Mouse (Mus musculus) kidney, adult 2 months (tissue): ENCODE measurements around the gene Tmem33. TPM values are rescaled to one million over a fixed set of nuclear protein-coding genes. Genes with fewer than 3 reads are reported as not detected.

Experiments
- DNase-seq: peaks from one replicate; pipeline ENCODE4 v3.0.0; 2021
- H3K27ac ChIP-seq: fragments of 200-500 bp; 2 replicates; pipeline ENCODE4 v1.5.1; 2012; ENCODE audit warnings: low read depth, low read length, control low read depth, inconsistent platforms; ENCODE audit not compliant: insufficient read depth
- H3K27me3 ChIP-seq: fragments of 200-500 bp; replicated peaks from 2 replicates; pipeline ENCODE4 v1.6.1; 2012; ENCODE audit warnings: mild to moderate bottlenecking, moderate library complexity, low read length, inconsistent platforms; ENCODE audit not compliant: control insufficient read depth, insufficient read depth
- H3K36me3 ChIP-seq: fragments of 200-500 bp; 2 replicates; pipeline ENCODE4 v1.6.1; 2012; ENCODE audit warnings: mild to moderate bottlenecking, moderate library complexity, low read length, inconsistent platforms; ENCODE audit not compliant: control insufficient read depth, insufficient read depth
- H3K4me1 ChIP-seq: fragments of 200-500 bp; 2 replicates; pipeline ENCODE4 v1.6.1; 2011; ENCODE audit warnings: low read length; ENCODE audit not compliant: control insufficient read depth, insufficient read depth
- H3K4me3 ChIP-seq: fragments of 200-500 bp; 2 replicates; pipeline ENCODE4 v1.5.1; 2011; ENCODE audit warnings: mild to moderate bottlenecking, low read depth, low read length, control low read depth; ENCODE audit not compliant: insufficient read depth
- CTCF ChIP-seq: fragments of 200-500 bp; conservative IDR thresholded peaks from 2 replicates; pipeline ENCODE4 v1.5.1; 2011; ENCODE audit warnings: low read depth, mild to moderate bottlenecking, control low read depth, low read length, moderate library complexity, mixed read lengths; ENCODE audit not compliant: insufficient read depth, insufficient read length
- POLR2A ChIP-seq: fragments of 200-500 bp; IDR thresholded peaks from one replicate; pipeline ENCODE4 v1.6.1; 2011; ENCODE audit warnings: low read depth, low read length, control low read depth
- WGBS: fragments of 180-500 bp; shearing (Covaris S2); methylation state at CpG from one replicate; pipeline ENCODE4 v1.1.7; 2018; 5-methylcytosine and 5-hydroxymethylcytosine counted together
- polyA plus RNA-seq: library from polyadenylated mRNA; depleted of rRNA; stranded (reverse); fragments of >200 nt; gene quantifications from 2 replicates; pipeline ENCODE4 v1.2.3, GENCODE M21; 2012

Gene Tmem33
- polyA plus RNA-seq, 1 experiment = 190 TPM

GRCm38 (mm10) chr5:67235462-67235861 is 24.9 kb upstream of the Tmem33 start:
- WGBS = 66% methylated on average over 2 of the region's 3 CpGs
- Histone ChIP-seq H3K27me3 (peaks cover 6% of the 10 kb centered on the region), H3K4me3 (no peak overlapping the region), H3K27ac (no peak overlapping the region), H3K36me3 (no peaks in the 10 kb centered on the region), H3K4me1 (no peaks in the 10 kb centered on the region)
- no peak for TF ChIP-seq CTCF
- TF ChIP-seq POLR2A = no peak
- no peak for DNase-seq

- no peak overlapping the region for H3K4me3 ChIP-seq
- no peak overlapping the region for H3K27ac ChIP-seq
- TF ChIP-seq CTCF = no peak
- no peak for TF ChIP-seq POLR2A
- no peaks in the 10 kb centered on the region for H3K4me1 ChIP-seq
- no peaks in the 10 kb centered on the region for H3K27me3 ChIP-seq
- DNase-seq = no peak
- 90% methylated on average over 3 of the region's 3 CpGs for WGBS
- no peaks in the 10 kb centered on the region for H3K36me3 ChIP-seq
Observed at GRCm38 (mm10) chr5:67236601-67237000, 23.8 kb upstream of the Tmem33 start.

- TF ChIP-seq POLR2A (no peak), CTCF (no peak)
- Histone ChIP-seq H3K4me1 (no peaks in the 10 kb centered on the region), H3K4me3 (no peak overlapping the region), H3K36me3 (no peaks in the 10 kb centered on the region), H3K27me3 (no peaks in the 10 kb centered on the region), H3K27ac (no peak overlapping the region)
- WGBS = 6% methylated on average over 1 of the region's 1 CpGs
- DNase-seq = no peak
Observed at GRCm38 (mm10) chr5:67238303-67238702, 22.1 kb upstream of the Tmem33 start.

GRCm38 (mm10) chr5:67241713-67242112 is 18.7 kb upstream of the Tmem33 start:
- Histone ChIP-seq H3K4me1 (no peaks in the 10 kb centered on the region), H3K4me3 (no peak overlapping the region), H3K27ac (no peak overlapping the region), H3K36me3 (no peaks in the 10 kb centered on the region), H3K27me3 (no peaks in the 10 kb centered on the region)
- TF ChIP-seq POLR2A (no peak), CTCF (no peak)
- DNase-seq = no peak
- WGBS = 81% methylated on average over 6 of the region's 6 CpGs

GRCm38 (mm10) chr5:67243231-67243630 is 17.1 kb upstream of the Tmem33 start:
- WGBS = 91% methylated on average over 5 of the region's 5 CpGs
- TF ChIP-seq CTCF (no peak), POLR2A (no peak)
- H3K27ac ChIP-seq = no peak overlapping the region
- H3K4me1 ChIP-seq = no peaks in the 10 kb centered on the region
- no peaks in the 10 kb centered on the region for H3K36me3 ChIP-seq
- H3K4me3 ChIP-seq = no peak overlapping the region
- no peak for DNase-seq
- H3K27me3 ChIP-seq = no peaks in the 10 kb centered on the region

- no peak overlapping the region for H3K27ac ChIP-seq
- H3K27me3 ChIP-seq = no peaks in the 10 kb centered on the region
- H3K36me3 ChIP-seq = no peaks in the 10 kb centered on the region
- TF ChIP-seq POLR2A (no peak), CTCF (no peak)
- no peak for DNase-seq
- WGBS = 80% methylated on average over 4 of the region's 4 CpGs
- H3K4me1 ChIP-seq = no peaks in the 10 kb centered on the region
- no peak overlapping the region for H3K4me3 ChIP-seq
Observed at GRCm38 (mm10) chr5:67252261-67252660, 8.1 kb upstream of the Tmem33 start.

- TF ChIP-seq CTCF (no peak), POLR2A (no peak)
- 66% methylated on average over 8 of the region's 8 CpGs for WGBS
Observed at GRCm38 (mm10) chr5:67255664-67256063, 4.7 kb upstream of the Tmem33 start.

More at GRCm38 (mm10) chr5:67255664-67256063, 4.7 kb upstream of the Tmem33 start:
- H3K4me1 ChIP-seq = no peaks in the 10 kb centered on the region; the same call in 1 of the 2 replicates
- no peak for DNase-seq
- no peak overlapping the region for H3K4me3 ChIP-seq
- H3K27ac ChIP-seq = no peak overlapping the region
- no peaks in the 10 kb centered on the region for H3K27me3 ChIP-seq
- no peaks in the 10 kb centered on the region for H3K36me3 ChIP-seq
